Mouse (Mus musculus) telencephalon, adult 2 months (tissue): Measurements from ENCODE around the gene Stard7.
"Not testable (repeated sequence)": the region's sequence is repeated elsewhere in the genome, so short reads cannot be mapped to it uniquely, and the experiment has no call there.

Experiments
- DNase-seq: peaks from one replicate; pipeline ENCODE4 v3.0.0-alpha.2; 2011; ENCODE audit warnings: low read depth, low spot score

The Stard7 gene

GRCm38 (mm10) chr2:127274590-127274989 lies 4.6 kb downstream of the Stard7 start:
- no peak for DNase-seq

GRCm38 (mm10) chr2:127275551-127276320 lies 5.7 kb downstream of the Stard7 start:
- DNase-seq: no peak

- no peak for DNase-seq
These were observed 8.1 kb downstream of the Stard7 start for GRCm38 (mm10) chr2:127278162-127278561.

GRCm38 (mm10) chr2:127292250-127292649 lies 22.2 kb downstream of the Stard7 start:
- no peak for DNase-seq

- no peak for DNase-seq
These were observed 27.2 kb downstream of the Stard7 start for GRCm38 (mm10) chr2:127297001-127297805.

GRCm38 (mm10) chr2:127298056-127298455 lies 28.0 kb downstream of the Stard7 start:
- DNase-seq: no peak

- DNase-seq: no peak
These were observed 30.7 kb downstream of the Stard7 start for GRCm38 (mm10) chr2:127300701-127301100.

- no peak for DNase-seq
These were observed 31.9 kb downstream of the Stard7 start for GRCm38 (mm10) chr2:127301883-127302282.

- DNase-seq: not testable (repeated sequence)
These were observed 34.2 kb downstream of the Stard7 start for GRCm38 (mm10) chr2:127304192-127304591.

GRCm38 (mm10) chr2:127304609-127305210 lies 34.7 kb downstream of the Stard7 start:
- no peak for DNase-seq

- no peak for DNase-seq
These were observed 36.1 kb downstream of the Stard7 start for GRCm38 (mm10) chr2:127306123-127306522.

GRCm38 (mm10) chr2:127307179-127307578 lies 37.2 kb downstream of the Stard7 start:
- no peak for DNase-seq

- no peak for DNase-seq
These were observed 38.6 kb downstream of the Stard7 start for GRCm38 (mm10) chr2:127308660-127309059.

GRCm38 (mm10) chr2:127310246-127310645 lies 40.2 kb downstream of the Stard7 start:
- DNase-seq: no peak

- DNase-seq: no peak
These were observed 40.7 kb downstream of the Stard7 start for GRCm38 (mm10) chr2:127310685-127311084.

- DNase-seq: no peak
These were observed 41.2 kb downstream of the Stard7 start for GRCm38 (mm10) chr2:127311193-127311592.

- DNase-seq: no peak
These were observed 42.8 kb downstream of the Stard7 start for GRCm38 (mm10) chr2:127312801-127313200.

GRCm38 (mm10) chr2:127313878-127314277 lies 43.9 kb downstream of the Stard7 start:
- no peak for DNase-seq

GRCm38 (mm10) chr2:127314467-127315154 lies 44.6 kb downstream of the Stard7 start:
- no peak for DNase-seq

GRCm38 (mm10) chr2:127315155-127315470 lies 45.1 kb downstream of the Stard7 start:
- no peak for DNase-seq

GRCm38 (mm10) chr2:127316431-127316830 lies 46.4 kb downstream of the Stard7 start:
- DNase-seq: no peak

GRCm38 (mm10) chr2:127318136-127318535 lies 48.1 kb downstream of the Stard7 start:
- no peak for DNase-seq
